Mouse (Mus musculus): ENCODE results near the gene Dync1li1. TPM values are rescaled to one million over a fixed set of nuclear protein-coding genes. Genes with fewer than 3 reads are reported as not detected.
A peak's percentile ranks its signal among the peaks of the same experiment; 100 is the strongest.
"Not testable (repeated sequence)": the region's sequence is repeated elsewhere in the genome, so short reads cannot be mapped to it uniquely, and the experiment has no call there.

Gene Dync1li1
- polyA plus RNA-seq, 1 experiment from 2014 or later: 110 TPM

DNA sequence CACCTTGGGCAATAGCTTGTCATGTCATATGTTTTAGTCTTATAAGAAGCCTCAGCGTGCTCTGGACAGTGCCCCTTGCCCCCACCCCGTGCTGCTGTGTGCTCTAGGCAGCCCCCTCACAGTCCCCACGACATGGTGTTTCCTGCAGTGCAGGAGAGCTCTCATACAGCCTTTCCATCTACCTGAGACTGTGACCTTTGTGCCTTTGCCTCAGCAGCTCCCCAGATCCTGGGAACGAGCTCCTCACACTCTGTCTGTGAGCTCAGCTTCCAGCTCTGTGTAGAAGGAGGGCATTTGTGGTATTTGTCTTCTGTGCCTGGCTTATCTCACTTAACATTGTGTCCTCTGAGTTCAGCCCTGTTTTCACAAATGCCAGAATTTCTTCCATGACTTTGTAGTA lies 13.3 kb downstream of the Dync1li1 start:
- WGBS: 90% methylated on average over 4 of the region's 4 CpGs
- peaks cover 17% of the 10 kb centered on the region for H3K36me3 ChIP-seq

DNA sequence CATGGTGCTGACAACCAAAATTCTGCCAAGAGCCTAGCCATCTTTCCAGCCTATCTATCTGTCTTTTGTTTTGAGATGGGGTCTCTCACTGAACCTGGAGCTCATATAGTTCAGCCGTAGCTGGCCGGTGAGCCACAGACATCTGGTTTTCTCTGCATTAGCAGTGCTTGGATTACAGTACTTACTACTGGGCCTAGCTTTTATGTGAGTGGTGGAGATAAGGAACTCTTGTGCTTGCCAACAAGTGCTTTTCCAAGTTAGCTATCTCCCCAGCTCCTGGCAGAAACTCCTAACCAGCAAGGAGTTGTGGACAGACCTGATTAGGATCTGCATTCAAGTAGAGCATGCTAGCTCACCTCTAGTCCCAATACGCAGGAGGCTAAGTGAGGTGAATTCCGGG lies 19.2 kb downstream of the Dync1li1 start:
- Histone ChIP-seq H3K9ac (replicated peaks) (no peak overlapping the region), H3K27me3 (no peaks in the 10 kb centered on the region), H3K4me3 (no peak overlapping the region), H3K4me2 (replicated peaks) (no peak overlapping the region), H3K36me3 (peaks cover 57% of the 10 kb centered on the region), H3K27ac (replicated peaks) (no peak overlapping the region), H3K9me3 (no peaks in the 10 kb centered on the region), H3K4me1 (no peaks in the 10 kb centered on the region)
- no peak for ATAC-seq (replicated peaks)
- 97% methylated on average over 4 of the region's 4 CpGs for WGBS

More for the DNA sequence above, 13.3 kb downstream of the Dync1li1 start:
- H3K4me2 ChIP-seq (replicated peaks): no peak overlapping the region
- H3K4me3 ChIP-seq: no peak overlapping the region
- H3K9ac ChIP-seq (replicated peaks): no peak overlapping the region
- H3K4me1 ChIP-seq: peaks cover 5% of the 10 kb centered on the region; the same call in 1 of the 2 replicates
- H3K27me3 ChIP-seq: no peaks in the 10 kb centered on the region
- H3K27ac ChIP-seq (replicated peaks): no peak overlapping the region
- no peaks in the 10 kb centered on the region for H3K9me3 ChIP-seq
- ATAC-seq (replicated peaks): no peak

- Histone ChIP-seq H3K4me3 (no peak overlapping the region), H3K4me2 (replicated peaks) (no peak overlapping the region), H3K4me1 (no peaks in the 10 kb centered on the region), H3K27ac (replicated peaks) (no peak overlapping the region), H3K9ac (replicated peaks) (no peak overlapping the region), H3K9me3 (no peaks in the 10 kb centered on the region), H3K27me3 (no peaks in the 10 kb centered on the region), H3K36me3 (peaks cover 76% of the 10 kb centered on the region)
- WGBS: 76% methylated on average over 7 of the region's 7 CpGs
- ATAC-seq (replicated peaks): no peak
These were observed 21.8 kb downstream of the Dync1li1 start for GRCm38 (mm10) chr9:114710345-114710744.

DNA sequence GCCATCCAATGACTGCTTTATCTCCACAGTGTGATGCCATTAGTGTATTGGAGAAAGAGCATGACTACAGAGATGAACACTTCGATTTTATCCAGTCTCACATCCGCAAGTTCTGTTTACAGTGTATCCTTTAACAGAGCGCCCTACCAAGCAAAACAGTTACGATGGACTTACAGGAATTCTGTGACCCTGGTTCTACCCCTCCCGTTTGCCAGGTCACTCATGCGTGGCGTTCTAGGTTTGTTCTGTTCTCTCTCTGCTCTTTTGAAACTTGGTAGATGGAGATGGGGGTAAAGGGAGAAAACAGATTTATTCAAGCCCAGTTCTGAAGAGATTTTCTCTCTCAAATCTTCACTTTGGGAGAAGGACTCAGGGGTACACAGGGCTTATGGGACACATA lies 24.9 kb downstream of the Dync1li1 start:
- WGBS: 95% methylated on average over 7 of the region's 7 CpGs
- H3K36me3 ChIP-seq: peaks cover 84% of the 10 kb centered on the region
- H3K27me3 ChIP-seq: no peaks in the 10 kb centered on the region
- no peak overlapping the region for H3K27ac ChIP-seq (replicated peaks)
- no peaks in the 10 kb centered on the region for H3K9me3 ChIP-seq
- no peaks in the 10 kb centered on the region for H3K4me1 ChIP-seq
- H3K9ac ChIP-seq (replicated peaks): no peak overlapping the region
- no peak for ATAC-seq (replicated peaks)
- H3K4me3 ChIP-seq: no peak overlapping the region
- no peak overlapping the region for H3K4me2 ChIP-seq (replicated peaks)

- ATAC-seq (replicated peaks): no peak
- Histone ChIP-seq H3K4me3 (no peak overlapping the region), H3K9ac (replicated peaks) (no peak overlapping the region), H3K9me3 (no peaks in the 10 kb centered on the region), H3K27ac (replicated peaks) (no peak overlapping the region), H3K4me1 (no peaks in the 10 kb centered on the region), H3K27me3 (no peaks in the 10 kb centered on the region), H3K36me3 (peaks cover 94% of the 10 kb centered on the region), H3K4me2 (replicated peaks) (no peak overlapping the region)
- 87% methylated on average over 18 of the region's 18 CpGs for WGBS
These were observed 28.2 kb downstream of the Dync1li1 start for GRCm38 (mm10) chr9:114716677-114717331.

GRCm38 (mm10) chr9:114727315-114727714 lies 38.7 kb downstream of the Dync1li1 start:
- no peak overlapping the region for H3K4me3 ChIP-seq
- no peak overlapping the region for H3K27ac ChIP-seq (replicated peaks)
- no peaks in the 10 kb centered on the region for H3K27me3 ChIP-seq
- H3K4me1 ChIP-seq: peaks cover 8% of the 10 kb centered on the region
- H3K36me3 ChIP-seq: peaks cover 30% of the 10 kb centered on the region
- 1% methylated on average over 3 of the region's 3 CpGs for WGBS
- H3K4me2 ChIP-seq (replicated peaks): no peak overlapping the region
- H3K9me3 ChIP-seq: no peaks in the 10 kb centered on the region
- no peak overlapping the region for H3K9ac ChIP-seq (replicated peaks)
- no peak for ATAC-seq (replicated peaks)

DNA sequence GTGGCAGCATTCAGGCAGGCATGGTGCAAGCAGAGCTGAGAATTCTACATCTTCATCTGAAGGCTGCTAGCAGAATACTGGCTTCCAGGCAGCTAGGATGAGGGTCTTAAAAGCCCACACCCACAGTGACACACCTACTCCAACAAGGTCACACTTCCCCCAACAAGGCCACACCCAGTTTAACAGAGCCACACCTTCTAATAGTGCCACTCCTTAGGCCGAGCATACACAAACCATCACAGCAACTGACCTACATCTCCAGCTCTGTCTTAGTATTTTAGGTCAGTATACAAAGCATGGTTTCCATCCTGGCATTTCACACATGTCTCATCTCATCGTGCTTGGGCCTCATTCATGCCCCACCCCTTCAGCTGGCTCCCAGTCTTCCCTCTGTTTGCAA lies 39.8 kb downstream of the Dync1li1 start:
- WGBS: 60% methylated on average over 2 of the region's 2 CpGs
- H3K27ac ChIP-seq (replicated peaks); ATAC-seq (replicated peaks): not testable (repeated sequence)

DNA sequence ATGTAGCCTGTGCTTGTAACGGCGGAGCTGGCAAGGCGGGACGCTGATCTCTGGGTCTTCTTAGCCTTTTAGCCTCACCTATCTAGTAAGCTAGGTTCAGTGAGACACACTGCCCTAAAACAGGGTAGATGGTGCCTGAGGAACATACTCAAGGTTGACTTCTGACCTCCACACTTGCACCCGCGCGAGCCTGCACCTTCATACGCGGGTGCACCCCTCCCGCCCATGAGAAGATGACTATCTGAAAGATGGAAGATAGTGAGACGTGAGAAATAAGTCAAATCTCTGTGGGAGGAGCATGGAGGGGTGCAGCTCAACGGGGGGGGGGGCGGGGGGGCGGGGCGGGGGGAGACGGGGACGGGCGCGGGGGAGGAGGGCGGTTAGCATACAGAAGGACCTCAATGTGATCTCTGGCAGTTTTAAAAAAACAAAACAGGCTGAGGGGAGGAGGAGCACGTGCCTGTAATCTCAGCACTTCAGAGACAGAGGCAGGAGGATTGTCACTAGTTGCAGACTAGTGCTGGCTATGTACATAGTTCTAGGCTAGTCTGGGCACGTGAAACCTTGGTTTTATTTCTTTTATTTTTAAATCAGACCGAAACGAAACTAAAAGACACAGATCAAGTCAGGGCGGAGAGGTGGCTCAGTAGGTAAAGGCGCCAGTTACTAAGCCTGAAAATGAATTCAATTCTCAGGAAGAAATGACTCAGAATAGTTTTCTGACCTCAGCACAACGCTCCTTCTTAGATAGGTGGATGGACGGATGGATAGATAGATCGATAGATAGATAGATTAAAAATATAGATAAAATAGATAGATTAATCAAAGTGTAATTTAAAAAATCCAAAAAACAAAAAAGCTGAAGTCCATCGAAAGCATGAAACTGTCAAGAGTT lies 41.6 kb downstream of the Dync1li1 start:
- peak; percentile 6; the same call in 1 of the 2 replicates for ATAC-seq (replicated peaks)
- Histone ChIP-seq H3K4me3 (peak overlapping the region; percentile 82), H3K4me2 (replicated peaks) (peak overlapping the region; percentile 74; the same call in 1 of the 2 replicates), H3K27me3 (no peaks in the 10 kb centered on the region), H3K36me3 (peaks cover 4% of the 10 kb centered on the region; the same call in 1 of the 2 replicates), H3K27ac (replicated peaks) (no peak overlapping the region), H3K4me1 (peaks cover 20% of the 10 kb centered on the region), H3K9ac (replicated peaks) (no peak overlapping the region), H3K9me3 (no peaks in the 10 kb centered on the region)
- 41% methylated on average over 29 of the region's 30 CpGs for WGBS

More for the DNA sequence above, 39.8 kb downstream of the Dync1li1 start:
- peaks cover 20% of the 10 kb centered on the region for H3K36me3 ChIP-seq
- not testable (repeated sequence) for H3K4me2 ChIP-seq (replicated peaks); H3K9me3 ChIP-seq; H3K9ac ChIP-seq (replicated peaks); H3K27me3 ChIP-seq; H3K4me3 ChIP-seq
- H3K4me1 ChIP-seq: peaks cover 18% of the 10 kb centered on the region

DNA sequence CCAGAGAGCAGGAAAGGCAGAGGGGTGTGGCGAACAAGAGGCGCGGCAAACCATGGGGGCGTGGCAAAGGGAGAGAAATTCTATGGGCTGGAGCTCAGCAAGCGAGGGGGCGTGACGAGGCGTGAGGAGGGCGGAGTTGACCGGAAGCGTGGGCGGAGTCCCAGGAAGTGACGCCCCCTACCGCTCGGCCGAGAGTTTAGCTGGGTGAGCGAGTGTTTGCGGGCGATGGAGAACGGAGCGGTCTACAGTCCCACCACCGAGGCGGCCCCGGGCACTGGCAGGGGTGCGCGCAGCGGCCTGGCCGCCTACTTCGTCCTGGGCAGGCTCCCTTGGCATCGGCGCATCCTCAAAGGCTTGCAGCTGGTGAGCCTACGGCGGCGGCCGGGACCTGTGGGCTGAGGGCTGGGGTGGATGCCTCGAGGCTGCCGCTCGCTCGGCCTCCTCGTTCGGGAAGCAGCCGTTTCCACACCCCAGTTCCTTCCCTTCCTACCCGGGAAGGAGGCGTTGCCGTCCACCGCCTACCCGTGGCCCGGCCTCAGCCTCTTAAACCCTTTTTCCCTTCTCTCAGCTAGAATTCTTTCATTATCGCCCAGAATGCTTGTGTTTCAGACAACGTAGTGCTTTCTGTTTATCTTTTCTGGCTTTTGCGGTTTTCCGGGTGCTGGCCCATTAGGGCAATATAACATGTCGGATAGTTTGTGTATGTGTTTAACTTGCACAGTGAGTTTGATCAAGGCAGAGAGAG lies 42.6 kb downstream of the Dync1li1 start, which contains the start of gene Cmtm6:
Gene Cmtm6 (plus strand): TSS at position 106 of the 745 bp plus-strand sequence.
- peak within 1 kb of the TSS; percentile 82 for H3K4me3 ChIP-seq
- peak within 1 kb of the TSS; percentile 74 for H3K4me2 ChIP-seq (replicated peaks)
- H3K27me3 ChIP-seq: no peaks in the 10 kb centered on the region
- H3K9ac ChIP-seq (replicated peaks): peak within 1 kb of the TSS; percentile 82
- no peaks in the 10 kb centered on the region for H3K36me3 ChIP-seq
- no peaks in the 10 kb centered on the region for H3K9me3 ChIP-seq
- peak within 1 kb of the TSS; percentile 82 for H3K27ac ChIP-seq (replicated peaks)
- WGBS: under 1% methylated on average over 49 of the region's 53 CpGs
- H3K4me1 ChIP-seq: peaks cover 20% of the 10 kb centered on the region
- ATAC-seq (replicated peaks): peak; percentile 90

- Histone ChIP-seq H3K9ac (replicated peaks) (peak overlapping the region; percentile 82), H3K4me1 (peaks cover 20% of the 10 kb centered on the region), H3K4me3 (peak overlapping the region; percentile 82), H3K27ac (replicated peaks) (peak overlapping the region; percentile 82; the same call in 1 of the 2 replicates), H3K27me3 (no peaks in the 10 kb centered on the region), H3K9me3 (no peaks in the 10 kb centered on the region), H3K4me2 (replicated peaks) (peak overlapping the region; percentile 74), H3K36me3 (no peaks in the 10 kb centered on the region)
- no peak for ATAC-seq (replicated peaks)
- WGBS: 73% methylated on average over 12 of the region's 12 CpGs
These were observed 43.5 kb downstream of the Dync1li1 start for GRCm38 (mm10) chr9:114731871-114732682.

GRCm38 (mm10) chr9:114733238-114733637 lies 44.6 kb downstream of the Dync1li1 start:
- H3K9me3 ChIP-seq: no peaks in the 10 kb centered on the region
- no peak overlapping the region for H3K4me2 ChIP-seq (replicated peaks)
- H3K36me3 ChIP-seq: no peaks in the 10 kb centered on the region
- H3K4me3 ChIP-seq: no peak overlapping the region
- WGBS: 69% methylated on average over 2 of the region's 2 CpGs
- no peak overlapping the region for H3K27ac ChIP-seq (replicated peaks)
- ATAC-seq (replicated peaks): no peak
- H3K9ac ChIP-seq (replicated peaks): no peak overlapping the region
- no peaks in the 10 kb centered on the region for H3K27me3 ChIP-seq
- peaks cover 20% of the 10 kb centered on the region for H3K4me1 ChIP-seq
